Mouse (Mus musculus) splenic B cell, adult 2 months (primary cell): Measurements from ENCODE around the gene Npl.
"Not testable (repeated sequence)": the region's sequence is repeated elsewhere in the genome, so short reads cannot be mapped to it uniquely, and the experiment has no call there.

ENCODE experiments used
- DNase-seq: peaks from one replicate; pipeline ENCODE4 v3.0.0-alpha.2; 2011; ENCODE audit warnings: low read depth, low spot score
- H3K27me3 ChIP-seq: 2 replicates; pipeline ENCODE4 v1.6.1; 2012; ENCODE audit warnings: mild to moderate bottlenecking, low read length, moderate library complexity, mixed read lengths; ENCODE audit not compliant: control insufficient read depth, poor library complexity, insufficient read depth, severe bottlenecking
- H3K36me3 ChIP-seq: 2 replicates; pipeline ENCODE4 v1.6.1; 2012; ENCODE audit warnings: mild to moderate bottlenecking, low read length, moderate library complexity, mixed read lengths; ENCODE audit not compliant: control insufficient read depth, poor library complexity, insufficient read depth, severe bottlenecking

The Npl gene

GRCm38 (mm10) chr1:153560805-153561204 is 11.0 kb upstream of the Npl start:
- Histone ChIP-seq H3K36me3 (no peaks in the 10 kb centered on the region), H3K27me3 (no peaks in the 10 kb centered on the region)
- DNase-seq, result no peak

- no peaks in the 10 kb centered on the region for H3K27me3 ChIP-seq
- H3K36me3 ChIP-seq, result no peaks in the 10 kb centered on the region
- DNase-seq, result no peak
These were observed 9.9 kb upstream of the Npl start for GRCm38 (mm10) chr1:153559701-153560100.

GRCm38 (mm10) chr1:153559126-153559647 is 9.3 kb upstream of the Npl start:
- Histone ChIP-seq H3K36me3 (no peaks in the 10 kb centered on the region), H3K27me3 (no peaks in the 10 kb centered on the region)
- peak; percentile 80 for DNase-seq

GRCm38 (mm10) chr1:153556896-153557295 is 7.1 kb upstream of the Npl start:
- peak; percentile 57 for DNase-seq
- Histone ChIP-seq H3K36me3 (no peaks in the 10 kb centered on the region), H3K27me3 (no peaks in the 10 kb centered on the region)

GRCm38 (mm10) chr1:153556202-153556601 is 6.4 kb upstream of the Npl start:
- Histone ChIP-seq H3K27me3 (no peaks in the 10 kb centered on the region), H3K36me3 (no peaks in the 10 kb centered on the region)
- no peak for DNase-seq

GRCm38 (mm10) chr1:153550814-153551213 is 969 bp upstream of the Npl start:
- no peaks in the 10 kb centered on the region for H3K36me3 ChIP-seq
- peak; percentile 62 for DNase-seq

GRCm38 (mm10) chr1:153547555-153547954 is 2.3 kb downstream of the Npl start:
- no peak for DNase-seq
- Histone ChIP-seq H3K36me3 (no peaks in the 10 kb centered on the region), H3K27me3 (no peaks in the 10 kb centered on the region)

More at GRCm38 (mm10) chr1:153550814-153551213, 969 bp upstream of the Npl start:
- H3K27me3 ChIP-seq, result no peaks in the 10 kb centered on the region

- no peaks in the 10 kb centered on the region for H3K27me3 ChIP-seq
- DNase-seq, result no peak
- H3K36me3 ChIP-seq, result no peaks in the 10 kb centered on the region
These were observed 4.6 kb downstream of the Npl start for GRCm38 (mm10) chr1:153545196-153545595.

GRCm38 (mm10) chr1:153542726-153543320 is 7.0 kb downstream of the Npl start:
- no peak for DNase-seq
- H3K27me3 ChIP-seq, result no peaks in the 10 kb centered on the region
- H3K36me3 ChIP-seq, result no peaks in the 10 kb centered on the region

GRCm38 (mm10) chr1:153540753-153541152 is 9.1 kb downstream of the Npl start:
- no peaks in the 10 kb centered on the region for H3K36me3 ChIP-seq
- DNase-seq, result no peak
- H3K27me3 ChIP-seq, result no peaks in the 10 kb centered on the region

- DNase-seq, result no peak
These were observed 10.0 kb downstream of the Npl start for GRCm38 (mm10) chr1:153539739-153540333.

GRCm38 (mm10) chr1:153535611-153536010 is 14.2 kb downstream of the Npl start:
- no peak for DNase-seq

More at GRCm38 (mm10) chr1:153539739-153540333, 10.0 kb downstream of the Npl start:
- H3K27me3 ChIP-seq, result no peaks in the 10 kb centered on the region
- H3K36me3 ChIP-seq, result no peaks in the 10 kb centered on the region

GRCm38 (mm10) chr1:153532896-153533295 is 16.9 kb downstream of the Npl start:
- not testable (repeated sequence) for H3K27me3 ChIP-seq, H3K36me3 ChIP-seq, DNase-seq

More at GRCm38 (mm10) chr1:153535611-153536010, 14.2 kb downstream of the Npl start:
- no peaks in the 10 kb centered on the region for H3K36me3 ChIP-seq
- no peaks in the 10 kb centered on the region for H3K27me3 ChIP-seq

GRCm38 (mm10) chr1:153532234-153532841 is 17.5 kb downstream of the Npl start:
- H3K36me3 ChIP-seq, result no peaks in the 10 kb centered on the region
- peak; percentile 18 for DNase-seq
- H3K27me3 ChIP-seq, result no peaks in the 10 kb centered on the region

- Histone ChIP-seq H3K27me3 (no peaks in the 10 kb centered on the region), H3K36me3 (no peaks in the 10 kb centered on the region)
- DNase-seq, result no peak
These were observed 18.1 kb downstream of the Npl start for GRCm38 (mm10) chr1:153531677-153532233.
